Mouse (Mus musculus) stomach, adult 2 months (tissue): ENCODE measurements around the gene Olfr672. TPM values are rescaled to one million over a fixed set of nuclear protein-coding genes. Genes with fewer than 3 reads are reported as not detected.

Source experiments
- polyA plus RNA-seq: library from polyadenylated mRNA; depleted of rRNA; stranded (reverse); fragments of >200 nt; gene quantifications from 2 replicates; pipeline ENCODE4 v1.2.3, GENCODE M21; 2012; rRNA removed

Gene Olfr672
- polyA plus RNA-seq: not detected in 2 replicates

DNA sequence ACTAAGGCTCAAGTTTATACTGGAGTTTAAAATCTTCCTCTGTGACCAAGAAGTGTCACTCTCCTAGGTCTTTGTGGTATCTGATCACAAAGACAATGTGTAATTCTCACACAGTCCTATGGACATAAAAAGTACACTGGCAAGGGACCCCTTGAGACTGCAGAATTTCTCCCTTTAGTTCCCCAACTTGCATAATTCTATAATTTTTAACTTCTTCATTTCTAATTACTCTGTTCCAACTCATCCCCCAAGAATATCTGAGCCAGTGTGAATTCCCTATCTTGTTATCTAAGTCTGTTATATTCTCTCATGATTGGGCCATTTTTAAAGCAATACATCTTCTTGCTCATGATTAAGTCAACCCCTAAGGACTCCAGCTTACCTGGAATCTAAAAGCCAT lies at the start of gene Olfr672:
Olfr672 (minus strand) TSS at position 101 of the 400 bp plus-strand sequence.

DNA sequence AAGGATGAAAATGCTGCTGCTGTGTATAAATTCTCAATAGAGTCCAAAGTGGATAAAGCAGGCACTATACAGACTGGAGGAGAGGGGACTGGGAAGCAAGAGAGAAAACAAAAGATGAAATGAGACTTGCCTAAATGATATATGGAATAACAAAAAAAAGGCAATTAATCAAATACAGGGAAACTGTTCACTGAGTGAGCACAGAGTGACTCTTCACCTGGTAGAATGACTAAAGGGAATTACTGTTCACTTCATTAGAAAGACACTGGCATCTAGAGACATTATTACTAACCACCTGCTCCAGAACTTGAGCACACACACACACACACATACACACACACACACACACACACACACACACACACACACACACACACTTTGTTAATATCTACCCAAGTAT lies 30.6 kb upstream of the Olfr672 start, which contains the start of gene Olfr676:
Olfr676 (plus strand) TSS at position 301 of the 400 bp plus-strand sequence.

DNA sequence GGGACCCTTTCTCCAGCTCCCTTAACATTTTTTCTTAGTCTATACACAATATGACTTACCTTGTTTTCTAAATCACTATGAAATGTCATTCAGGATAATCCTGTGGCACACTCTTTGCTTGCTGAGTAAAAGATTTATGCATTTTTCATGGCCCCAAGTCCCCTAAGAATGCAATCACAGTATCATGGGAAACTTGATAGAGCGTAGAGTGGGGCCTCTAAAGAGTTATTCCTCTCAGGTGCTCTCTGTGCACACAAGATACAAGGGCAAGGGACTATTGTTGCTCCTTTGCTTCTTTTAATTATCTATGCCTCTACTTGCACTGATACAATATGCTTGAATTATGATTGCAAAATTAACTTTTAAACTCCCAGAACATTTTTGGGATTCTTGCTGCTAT lies 26.5 kb upstream of the Olfr672 start, which contains the start of gene Olfr675:
Olfr675 (minus strand) TSS at position 101 of the 400 bp plus-strand sequence.

DNA sequence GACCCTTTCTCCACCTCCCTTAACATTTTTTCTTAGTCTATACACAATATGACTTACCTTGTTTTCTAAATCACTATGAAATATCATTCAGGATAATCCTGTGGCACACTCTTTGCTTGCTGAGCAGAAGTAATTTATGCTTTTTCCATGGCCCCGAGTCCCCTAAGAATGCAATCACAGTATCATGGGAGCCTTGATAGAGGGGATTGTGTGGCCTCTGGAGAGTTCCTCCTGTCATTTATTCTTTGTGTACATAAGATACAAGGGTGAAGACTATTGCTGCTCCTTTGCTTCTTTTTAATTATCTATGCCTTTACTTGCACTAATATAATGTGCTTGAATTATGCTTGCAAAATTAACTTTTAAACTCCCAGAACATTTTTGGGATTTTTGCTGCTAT lies 22.8 kb downstream of the Olfr672 start, which contains the start of gene Olfr671:
Olfr671 (minus strand) TSS at position 101 of the 400 bp plus-strand sequence.

DNA sequence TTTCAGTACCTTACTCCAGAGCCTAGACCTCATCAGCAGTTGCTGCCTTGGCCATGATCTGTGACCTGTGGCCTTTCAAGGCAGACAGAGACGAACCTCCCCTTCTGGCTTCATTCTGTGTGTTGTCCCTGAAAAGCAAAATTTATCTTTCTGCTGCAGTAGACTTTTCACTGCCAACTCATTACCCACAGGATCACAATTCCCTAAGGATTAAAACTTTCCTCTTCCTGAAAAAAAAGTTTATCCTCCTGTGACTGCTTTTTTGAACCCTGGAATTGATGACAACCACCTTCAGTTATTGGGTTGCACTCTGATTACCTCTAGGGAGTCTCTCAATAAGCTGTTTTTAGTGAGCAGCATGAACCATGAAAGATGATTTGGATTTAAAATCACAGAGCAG lies 39.3 kb downstream of the Olfr672 start, which contains the start of gene Olfr670:
Olfr670 (minus strand) TSS at position 101 of the 400 bp plus-strand sequence.

Other genes with a start within 250 kb of the Olfr672 start
- not detected in 2 replicates for gene Usp17le, start 224.6 kb downstream of the Olfr672 start, polyA plus RNA-seq
- not detected in 2 replicates for gene Usp17lb, start 159.4 kb downstream of the Olfr672 start, polyA plus RNA-seq
- gene Usp17la, start 145.0 kb downstream of the Olfr672 start, polyA plus RNA-seq: not detected in 2 replicates
- not detected in 2 replicates for gene Olfr665, start 124.0 kb downstream of the Olfr672 start, polyA plus RNA-seq
- gene Olfr666, start 106.1 kb downstream of the Olfr672 start, polyA plus RNA-seq: not detected in 2 replicates
- not detected in 2 replicates for gene Olfr667, start 80.5 kb downstream of the Olfr672 start, polyA plus RNA-seq
- gene Olfr668, start 74.0 kb downstream of the Olfr672 start, polyA plus RNA-seq: not detected in 2 replicates
- not detected in 2 replicates for gene Olfr669, start 67.8 kb downstream of the Olfr672 start, polyA plus RNA-seq
- gene Olfr670, start 39.4 kb downstream of the Olfr672 start, polyA plus RNA-seq: not detected in 2 replicates
- gene Olfr671, start 22.9 kb downstream of the Olfr672 start, polyA plus RNA-seq: not detected in 2 replicates
- gene Olfr675, start 26.4 kb upstream of the Olfr672 start, polyA plus RNA-seq: not detected in 2 replicates
- not detected in 2 replicates for gene Olfr676, start 30.7 kb upstream of the Olfr672 start, polyA plus RNA-seq
- not detected in 2 replicates for gene Olfr677, start 49.3 kb upstream of the Olfr672 start, polyA plus RNA-seq
- not detected in 2 replicates for gene Olfr678, start 62.4 kb upstream of the Olfr672 start, polyA plus RNA-seq
- not detected in 2 replicates for gene Olfr679, start 79.2 kb upstream of the Olfr672 start, polyA plus RNA-seq
- not detected in 2 replicates for gene Olfr680-ps1, start 90.8 kb upstream of the Olfr672 start, polyA plus RNA-seq
- gene Olfr681, start 114.8 kb upstream of the Olfr672 start, polyA plus RNA-seq: not detected in 2 replicates
- gene Olfr683, start 145.0 kb upstream of the Olfr672 start, polyA plus RNA-seq: not detected in 2 replicates
- not detected in 2 replicates for gene Olfr684, start 161.6 kb upstream of the Olfr672 start, polyA plus RNA-seq
- not detected in 2 replicates for gene Olfr685, start 184.0 kb upstream of the Olfr672 start, polyA plus RNA-seq
- gene Olfr686, start 205.5 kb upstream of the Olfr672 start, polyA plus RNA-seq: not detected in 2 replicates